Mouse (Mus musculus) erythroblast, adult 5-6 weeks (primary cell): ENCODE measurements at regions not wholly inside any gene's neighbourhood (a gene's known extent, or its start where the extent isn't known, plus 50 kb on each side); places are given as distances from the start of the nearest gene placed in this dataset.
A peak's percentile ranks its signal among the peaks of the same experiment; 100 is the strongest.

ENCODE experiments used
- ATAC-seq: replicated peaks from 2 replicates; pipeline ENCODE4 v1.8.0; 2016; ENCODE audit warnings: moderate number of reproducible peaks, mild to moderate bottlenecking, moderate TSS enrichment, inconsistent platforms; ENCODE audit not compliant: poor library complexity, low FRiP score, severe bottlenecking

GRCm38 (mm10) chr4:33552856-33553255, 242.7 kb downstream of the Rngtt start:
- ATAC-seq: no peak

GRCm38 (mm10) chr4:33554606-33555005, 244.5 kb downstream of the Rngtt start:
- no peak for ATAC-seq

- no peak for ATAC-seq
Observed at GRCm38 (mm10) chr4:33555231-33555933, 245.3 kb downstream of the Rngtt start.

- no peak for ATAC-seq
Observed at GRCm38 (mm10) chr4:33555966-33556365, 245.9 kb downstream of the Rngtt start.

- 0 out of 2 replicates have a peak, but pooled peaks have one; percentile 43 for ATAC-seq
Observed at GRCm38 (mm10) chr4:33556661-33557540, 246.8 kb downstream of the Rngtt start.

- no peak for ATAC-seq
Observed at GRCm38 (mm10) chr4:33570274-33570673, 260.2 kb downstream of the Rngtt start.

- ATAC-seq: no peak
Observed at GRCm38 (mm10) chr4:33571351-33571750, 261.2 kb downstream of the Rngtt start.

GRCm38 (mm10) chr4:33577631-33578030, 267.5 kb downstream of the Rngtt start:
- no peak for ATAC-seq

GRCm38 (mm10) chr4:33580491-33580890, 270.4 kb downstream of the Rngtt start:
- no peak for ATAC-seq

- no peak for ATAC-seq
Observed at GRCm38 (mm10) chr4:33581180-33581591, 271.1 kb downstream of the Rngtt start.

- no peak for ATAC-seq
Observed at GRCm38 (mm10) chr4:33581766-33582525, 271.8 kb downstream of the Rngtt start.

GRCm38 (mm10) chr4:33582986-33583720, 273.0 kb downstream of the Rngtt start:
- ATAC-seq: no peak

- no peak for ATAC-seq
Observed at GRCm38 (mm10) chr4:33583979-33584907, 274.1 kb downstream of the Rngtt start.

GRCm38 (mm10) chr4:33585821-33586220, 275.7 kb downstream of the Rngtt start:
- no peak for ATAC-seq

- no peak for ATAC-seq
Observed at GRCm38 (mm10) chr4:33586290-33586614, 276.1 kb downstream of the Rngtt start.

- ATAC-seq: no peak
Observed at GRCm38 (mm10) chr4:33586615-33587451, 276.7 kb downstream of the Rngtt start.

- ATAC-seq: no peak
Observed at GRCm38 (mm10) chr4:33587666-33588065, 277.6 kb downstream of the Rngtt start.

GRCm38 (mm10) chr4:33588127-33588526, 278.0 kb downstream of the Rngtt start:
- no peak for ATAC-seq
